Mouse (Mus musculus) MEL (cell line): ENCODE data around the gene Boll.

Experiments used
- EP300 ChIP-seq, 2 experiments: IDR thresholded peaks; 2 replicates each; pipeline ENCODE4 v1.6.1; 2011; ENCODE audit warnings: improper control_type of control experiment in 2 of 2, low read length in 2 of 2, low read depth in 1 of 2, mild to moderate bottlenecking in 1 of 2
- GATA1 ChIP-seq: IDR thresholded peaks from 2 replicates; pipeline ENCODE4 v1.6.1; 2011; ENCODE audit warnings: low read depth, low read length, improper control_type of control experiment
- TBP ChIP-seq: IDR thresholded peaks from 2 replicates; pipeline ENCODE4 v1.8.0; 2011; ENCODE audit warnings: low read depth, low read length, improper control_type of control experiment

- no peak for TF ChIP-seq EP300 (IDR thresholded peaks at IDR 0.05; ENCODE audit: low read depth in 1 of 2, low read length in 2 of 2)
- TF ChIP-seq TBP, result no peak
- TF ChIP-seq GATA1, result no peak
Measured at GRCm38 (mm10) chr1:55212771-55213170, 150.5 kb downstream of the Boll start.
